Mouse (Mus musculus): ENCODE measurements around the gene Fut2. TPM values are rescaled to one million over a fixed set of nuclear protein-coding genes. Genes with fewer than 3 reads are reported as not detected.
A peak's percentile ranks its signal among the peaks of the same experiment; 100 is the strongest.

The Fut2 gene
- total RNA-seq (2014; rRNA removed): 0.15 TPM in 1 of 2 replicates, not detected in the other
- 0.06 and 0.13 TPM in 2 replicates for polyA plus RNA-seq (2015; fragmentation: Nextera tagmentation; extraction: Ambion mirVana)

GRCm38 (mm10) chr7:45666161-45666560 lies at the start of gene Fut2:
Gene Fut2 (minus strand): TSS chr7:45666394.
- H3K4me2 ChIP-seq (ENCODE audit: low read depth): no peak within 1 kb of the TSS
- no peak for ATAC-seq
- 86% methylated on average over 7 of the region's 7 CpGs for WGBS
- H3K36me3 ChIP-seq (ENCODE audit: insufficient read depth): no peaks in the 10 kb centered on the region
- no peaks in the 10 kb centered on the region for H3K4me1 ChIP-seq (ENCODE audit: insufficient read depth)
- no peak within 1 kb of the TSS for H3K4me3 ChIP-seq (ENCODE audit: low read depth, low read length)
- no peak for DNase-seq
- H3K27ac ChIP-seq (ENCODE audit: low read depth, low read length): no peak within 1 kb of the TSS
- no peaks in the 10 kb centered on the region for H3K27me3 ChIP-seq (ENCODE audit: insufficient read depth, low read length)
- no peaks in the 10 kb centered on the region for H3K9me3 ChIP-seq (ENCODE audit: low read length)
- no peak for TF ChIP-seq CTCF (IDR thresholded peaks at IDR 0.05; ENCODE audit: low read depth)
- H3K9ac ChIP-seq: no peak within 1 kb of the TSS

GRCm38 (mm10) chr7:45715090-45715708 lies 49.0 kb upstream of the Fut2 start, which contains the start of gene Rpl18:
Gene Rpl18 (plus strand): TSS chr7:45715457.
- H3K4me1 ChIP-seq (ENCODE audit: insufficient read depth): peaks cover 19% of the 10 kb centered on the region
- H3K27me3 ChIP-seq (ENCODE audit: insufficient read depth, low read length): no peaks in the 10 kb centered on the region
- DNase-seq: peak; percentile 99
- H3K9ac ChIP-seq: peak within 1 kb of the TSS; percentile 74
- peak; percentile 94 for ATAC-seq
- peak within 1 kb of the TSS; percentile 66 for H3K4me3 ChIP-seq (ENCODE audit: low read depth, low read length)
- TF ChIP-seq CTCF (IDR thresholded peaks at IDR 0.05; ENCODE audit: low read depth): 0 out of 2 replicates have a peak, but pooled peaks have one; percentile 14
- H3K27ac ChIP-seq (ENCODE audit: low read depth, low read length): peak within 1 kb of the TSS; percentile 64
- H3K9me3 ChIP-seq (ENCODE audit: low read length): no peaks in the 10 kb centered on the region
- 7% methylated on average over 34 of the region's 34 CpGs for WGBS
- H3K4me2 ChIP-seq (ENCODE audit: low read depth): peak within 1 kb of the TSS; percentile 91
- peaks cover 38% of the 10 kb centered on the region for H3K36me3 ChIP-seq (ENCODE audit: insufficient read depth)

- Histone ChIP-seq H3K4me1 (ENCODE audit: insufficient read depth) (peaks cover 19% of the 10 kb centered on the region), H3K4me2 (ENCODE audit: low read depth) (peak overlapping the region; percentile 91), H3K36me3 (ENCODE audit: insufficient read depth) (peaks cover 36% of the 10 kb centered on the region), H3K9me3 (ENCODE audit: low read length) (no peaks in the 10 kb centered on the region), H3K4me3 (ENCODE audit: low read depth, low read length) (peak overlapping the region; percentile 66), H3K27me3 (ENCODE audit: insufficient read depth, low read length) (no peaks in the 10 kb centered on the region), H3K9ac (peak overlapping the region; percentile 74), H3K27ac (ENCODE audit: low read depth, low read length) (peak overlapping the region; percentile 64)
- DNase-seq (no peak), ATAC-seq (peak; percentile 21)
- WGBS: 10% methylated on average over 14 of the region's 14 CpGs
- no peak for TF ChIP-seq CTCF (IDR thresholded peaks at IDR 0.05; ENCODE audit: low read depth)
Measured at GRCm38 (mm10) chr7:45714630-45715089, 48.5 kb upstream of the Fut2 start.

- WGBS: 81% methylated on average over 6 of the region's 6 CpGs
- H3K4me2 ChIP-seq (ENCODE audit: low read depth): peak overlapping the region; percentile 91
- peaks cover 19% of the 10 kb centered on the region for H3K4me1 ChIP-seq (ENCODE audit: insufficient read depth)
- peak overlapping the region; percentile 66 for H3K4me3 ChIP-seq (ENCODE audit: low read depth, low read length)
- no peak overlapping the region for H3K27ac ChIP-seq (ENCODE audit: low read depth, low read length)
- DNase-seq (no peak), ATAC-seq (no peak)
- TF ChIP-seq CTCF (IDR thresholded peaks at IDR 0.05; ENCODE audit: low read depth): no peak
- peaks cover 35% of the 10 kb centered on the region for H3K36me3 ChIP-seq (ENCODE audit: insufficient read depth)
- no peaks in the 10 kb centered on the region for H3K9me3 ChIP-seq (ENCODE audit: low read length)
- H3K27me3 ChIP-seq (ENCODE audit: insufficient read depth, low read length): no peaks in the 10 kb centered on the region
- peak overlapping the region; percentile 74 for H3K9ac ChIP-seq
Measured at GRCm38 (mm10) chr7:45713881-45714520, 47.8 kb upstream of the Fut2 start.

- Histone ChIP-seq H3K27me3 (ENCODE audit: insufficient read depth, low read length) (no peaks in the 10 kb centered on the region), H3K9ac (no peak overlapping the region), H3K9me3 (ENCODE audit: low read length) (no peaks in the 10 kb centered on the region), H3K4me2 (ENCODE audit: low read depth) (no peak overlapping the region), H3K27ac (ENCODE audit: low read depth, low read length) (no peak overlapping the region), H3K4me3 (ENCODE audit: low read depth, low read length) (no peak overlapping the region), H3K36me3 (ENCODE audit: insufficient read depth) (peaks cover 35% of the 10 kb centered on the region), H3K4me1 (ENCODE audit: insufficient read depth) (peaks cover 19% of the 10 kb centered on the region)
- ATAC-seq (no peak), DNase-seq (no peak)
- 91% methylated on average over 16 of the region's 16 CpGs for WGBS
- TF ChIP-seq CTCF (IDR thresholded peaks at IDR 0.05; ENCODE audit: low read depth): no peak
Measured at GRCm38 (mm10) chr7:45713396-45713795, 47.2 kb upstream of the Fut2 start.

GRCm38 (mm10) chr7:45712022-45712757 lies 46.0 kb upstream of the Fut2 start:
- ATAC-seq: no peak
- Histone ChIP-seq H3K27me3 (ENCODE audit: insufficient read depth, low read length) (no peaks in the 10 kb centered on the region), H3K4me1 (ENCODE audit: insufficient read depth) (peaks cover 28% of the 10 kb centered on the region), H3K4me2 (ENCODE audit: low read depth) (no peak overlapping the region), H3K36me3 (ENCODE audit: insufficient read depth) (peaks cover 35% of the 10 kb centered on the region), H3K9me3 (ENCODE audit: low read length) (no peaks in the 10 kb centered on the region), H3K4me3 (ENCODE audit: low read depth, low read length) (no peak overlapping the region), H3K27ac (ENCODE audit: low read depth, low read length) (no peak overlapping the region), H3K9ac (no peak overlapping the region)
- no peak for DNase-seq
- TF ChIP-seq CTCF (IDR thresholded peaks at IDR 0.05; ENCODE audit: low read depth): no peak
- WGBS: 90% methylated on average over 21 of the region's 21 CpGs

Data from forebrain, postnatal 0 days (tissue).